Mouse (Mus musculus): ENCODE measurements around the gene Ciita.

The Ciita gene

DNA sequence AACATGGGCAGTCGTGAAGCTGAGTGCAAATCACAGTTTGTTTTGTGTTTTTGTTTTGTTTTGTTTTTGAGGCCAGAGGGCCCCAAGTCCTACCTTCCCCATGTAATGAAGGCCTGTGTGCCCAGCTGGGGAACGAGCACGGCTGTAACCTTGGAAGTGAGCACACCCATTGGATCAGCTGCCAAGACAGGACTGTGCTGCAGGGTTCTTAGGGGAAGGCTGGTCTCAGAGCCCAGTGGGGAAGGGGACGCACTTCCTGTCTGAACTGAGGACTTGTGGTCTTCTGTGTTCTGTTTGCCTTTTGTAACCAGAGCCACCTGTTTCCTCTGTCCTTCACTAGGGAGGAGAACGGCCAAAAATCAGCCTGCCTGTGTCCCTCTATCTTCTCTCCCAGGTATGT, 97.7 kb downstream of the Ciita start:
- in situ Hi-C loops (cut with MboI; ENCODE audit: low pct_unique_long_range_greater_than_20kb in 1 of 2, low sequenced_read_pairs in 2 of 2, unreplicated experiment in 1 of 2) = loop anchor here in 1 of 2 experiments (10.0 kb wide), 2 partner anchors 197 to 267 kb away; no protein-coding TSS in a partner anchor

All from mouse embryonic stem cell (cell line).